Mouse (Mus musculus) thymus, postnatal 10 days (tissue): ENCODE results near the gene Cirbp.

Experiments
- DNase-seq, 2 experiments: peaks; one replicate each; pipeline ENCODE4 v3.0.0; 2021; ENCODE audit warnings: low spot score in 2 of 2

Cirbp gene

GRCm38 (mm10) chr10:80165392-80166128 is at the start of gene Cirbp:
Cirbp (plus strand) TSS chr10:80165985.
- no peak for DNase-seq

GRCm38 (mm10) chr10:80116563-80116926 is 49.2 kb upstream of the Cirbp start:
- no peak for DNase-seq

GRCm38 (mm10) chr10:80116927-80117691 is 48.7 kb upstream of the Cirbp start:
- no peak for DNase-seq

- no peak for DNase-seq
Observed at GRCm38 (mm10) chr10:80117736-80118135, 48.0 kb upstream of the Cirbp start.

GRCm38 (mm10) chr10:80118552-80118951 is 47.2 kb upstream of the Cirbp start:
- DNase-seq = no peak

GRCm38 (mm10) chr10:80120146-80120545 is 45.6 kb upstream of the Cirbp start:
- DNase-seq = no peak

GRCm38 (mm10) chr10:80121639-80122038 is 44.1 kb upstream of the Cirbp start:
- no peak for DNase-seq

- no peak for DNase-seq
Observed at GRCm38 (mm10) chr10:80123932-80124562, 41.7 kb upstream of the Cirbp start.

- DNase-seq = no peak
Observed at GRCm38 (mm10) chr10:80127920-80128319, 37.9 kb upstream of the Cirbp start.

- DNase-seq = no peak
Observed at GRCm38 (mm10) chr10:80129846-80130245, 35.9 kb upstream of the Cirbp start.

GRCm38 (mm10) chr10:80130403-80131031 is 35.3 kb upstream of the Cirbp start:
- DNase-seq = no peak

GRCm38 (mm10) chr10:80131316-80131951 is 34.4 kb upstream of the Cirbp start:
- DNase-seq = no peak

- no peak for DNase-seq
Observed at GRCm38 (mm10) chr10:80131952-80132350, 33.8 kb upstream of the Cirbp start.

GRCm38 (mm10) chr10:80133226-80133849 is 32.4 kb upstream of the Cirbp start:
- no peak for DNase-seq

- no peak for DNase-seq
Observed at GRCm38 (mm10) chr10:80134421-80134820, 31.4 kb upstream of the Cirbp start.

- no peak for DNase-seq
Observed at GRCm38 (mm10) chr10:80135161-80135560, 30.6 kb upstream of the Cirbp start.

- DNase-seq = no peak
Observed at GRCm38 (mm10) chr10:80135641-80136040, 30.1 kb upstream of the Cirbp start.

GRCm38 (mm10) chr10:80136179-80136951 is 29.4 kb upstream of the Cirbp start:
- DNase-seq = no peak

- no peak for DNase-seq
Observed at GRCm38 (mm10) chr10:80136952-80137625, 28.7 kb upstream of the Cirbp start.
